Mouse (Mus musculus) embryonic fibroblast, embryonic 13.5 days (primary cell): Measurements from ENCODE around the gene Cemip2.

Experiments used
- CTCF ChIP-seq: IDR thresholded peaks from 2 replicates; pipeline ENCODE4 v1.5.1; 2011; ENCODE audit warnings: mild to moderate bottlenecking, control low read depth, low read length, moderate library complexity, borderline replicate concordance; ENCODE audit not compliant: insufficient read depth
- POLR2A ChIP-seq: IDR thresholded peaks from 2 replicates; pipeline ENCODE4 v1.6.1; 2011; ENCODE audit warnings: low read depth, mild to moderate bottlenecking, control low read depth, low read length, moderate library complexity

GRCm38 (mm10) chr19:21854526-21855228 is 76.5 kb downstream of the Cemip2 start:
- no peak for TF ChIP-seq CTCF
- TF ChIP-seq POLR2A, result no peak
